Mouse (Mus musculus) forebrain, embryonic 15.5 days (tissue): ENCODE data around the gene Mitf. TPM values are rescaled to one million over a fixed set of nuclear protein-coding genes. Genes with fewer than 3 reads are reported as not detected.

Experiments
- ATAC-seq: fragments of 200-750 bp; cut with Nextera tagmentation; replicated peaks from 2 replicates; pipeline ENCODE4 v1.8.0; 2017; ENCODE audit warnings: mild to moderate bottlenecking, moderate TSS enrichment, moderate library complexity
- H3K27ac ChIP-seq: fragments of 300-500 bp; sonication (generic); replicated peaks from 2 replicates; pipeline ENCODE4 v1.5.1; 2015; ENCODE audit warnings: mild to moderate bottlenecking, inconsistent platforms
- H3K27me3 ChIP-seq: fragments of 300-500 bp; sonication (generic); 2 replicates; pipeline ENCODE4 v1.6.1; 2015; ENCODE audit warnings: inconsistent platforms
- H3K36me3 ChIP-seq: fragments of 300-500 bp; sonication (generic); 2 replicates; pipeline ENCODE4 v1.6.1; 2015; ENCODE audit warnings: mild to moderate bottlenecking, inconsistent platforms
- H3K4me1 ChIP-seq: fragments of 300-500 bp; sonication (generic); 2 replicates; pipeline ENCODE4 v1.6.1; 2015; ENCODE audit warnings: inconsistent platforms
- H3K4me2 ChIP-seq: fragments of 300-500 bp; sonication (generic); replicated peaks from 2 replicates; pipeline ENCODE4 v1.6.1; 2015; ENCODE audit warnings: mild to moderate bottlenecking, inconsistent platforms
- H3K4me3 ChIP-seq: fragments of 300-500 bp; sonication (generic); 2 replicates; pipeline ENCODE4 v1.5.1; 2015; ENCODE audit warnings: mild to moderate bottlenecking, inconsistent platforms
- H3K9ac ChIP-seq: fragments of 300-500 bp; sonication (generic); replicated peaks from 2 replicates; pipeline ENCODE4 v1.6.1; 2015; ENCODE audit warnings: mild to moderate bottlenecking, inconsistent platforms
- H3K9me3 ChIP-seq: fragments of 300-500 bp; sonication (generic); 2 replicates; pipeline ENCODE4 v1.6.1; 2016; ENCODE audit warnings: inconsistent platforms
- WGBS: fragments of 180-500 bp; shearing (Covaris S2); methylation state at CpG from one replicate; pipeline ENCODE4 v1.1.7; 2015; ENCODE audit warnings: mixed read lengths; 5-methylcytosine and 5-hydroxymethylcytosine counted together
- polyA plus RNA-seq: library from polyadenylated mRNA; unstranded; fragments of >200 nt; fragmentation: Nextera tagmentation; extraction: Ambion mirVana; gene quantifications from 2 replicates; pipeline ENCODE4 v1.2.1, GENCODE M21; 2015

The Mitf gene
- polyA plus RNA-seq, 1 experiment from 2014 or later: 1.9 TPM

DNA sequence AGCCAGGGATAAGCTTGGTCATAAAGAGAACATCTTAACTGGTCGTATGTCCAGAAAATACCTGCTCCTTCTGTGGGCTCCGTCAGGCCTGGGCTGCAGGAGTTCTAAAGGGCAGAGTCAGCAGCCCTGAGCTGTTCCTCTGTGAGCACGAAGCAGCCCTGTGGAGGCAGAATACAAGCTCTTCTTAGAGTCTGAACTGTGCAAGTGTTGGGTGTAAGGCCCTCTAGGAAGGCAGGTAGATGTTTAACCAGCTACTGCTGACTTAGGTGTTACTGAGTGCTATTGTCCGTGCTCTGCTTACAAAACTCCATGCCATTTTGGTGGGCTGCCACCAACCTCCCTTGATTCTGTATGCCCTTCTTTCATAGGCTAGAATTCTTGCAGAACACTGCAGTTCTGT is 151.4 kb downstream of the Mitf start:
- H3K4me3 ChIP-seq: no peak overlapping the region
- whole genome bisulfite sequencing: 81% methylated on average over 4 of the region's 4 CpGs
- no peaks in the 10 kb centered on the region for H3K36me3 ChIP-seq
- H3K9ac ChIP-seq: no peak overlapping the region
- no peak overlapping the region for H3K27ac ChIP-seq
- H3K27me3 ChIP-seq: no peaks in the 10 kb centered on the region
- no peak overlapping the region for H3K4me2 ChIP-seq
- no peaks in the 10 kb centered on the region for H3K4me1 ChIP-seq
- ATAC-seq: no peak
- no peaks in the 10 kb centered on the region for H3K9me3 ChIP-seq

DNA sequence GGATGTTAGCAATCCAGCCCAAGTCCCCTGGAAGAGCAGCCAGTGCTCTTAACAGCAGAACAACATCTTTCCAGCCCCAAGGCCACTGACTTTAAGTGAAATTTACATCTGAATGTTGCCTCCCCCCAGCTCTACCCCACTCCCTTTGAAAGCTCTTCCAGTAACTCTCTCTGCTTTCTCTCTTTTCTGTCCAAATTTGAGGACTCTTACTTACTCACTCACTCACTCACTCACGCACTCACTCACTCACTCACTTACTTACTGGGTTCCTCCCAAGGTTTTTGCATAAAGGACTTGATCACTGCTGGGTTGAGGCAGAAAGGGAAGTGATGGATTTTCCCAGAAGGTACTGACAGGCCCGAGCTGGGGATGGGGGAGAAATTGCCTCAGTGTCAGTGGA is 154.9 kb downstream of the Mitf start:
- Histone ChIP-seq H3K27me3 (no peaks in the 10 kb centered on the region), H3K27ac (no peak overlapping the region), H3K36me3 (no peaks in the 10 kb centered on the region), H3K4me1 (no peaks in the 10 kb centered on the region), H3K9me3 (no peaks in the 10 kb centered on the region), H3K4me3 (no peak overlapping the region), H3K9ac (no peak overlapping the region), H3K4me2 (no peak overlapping the region)
- WGBS: 24% methylated on average over 2 of the region's 2 CpGs
- ATAC-seq: no peak

DNA sequence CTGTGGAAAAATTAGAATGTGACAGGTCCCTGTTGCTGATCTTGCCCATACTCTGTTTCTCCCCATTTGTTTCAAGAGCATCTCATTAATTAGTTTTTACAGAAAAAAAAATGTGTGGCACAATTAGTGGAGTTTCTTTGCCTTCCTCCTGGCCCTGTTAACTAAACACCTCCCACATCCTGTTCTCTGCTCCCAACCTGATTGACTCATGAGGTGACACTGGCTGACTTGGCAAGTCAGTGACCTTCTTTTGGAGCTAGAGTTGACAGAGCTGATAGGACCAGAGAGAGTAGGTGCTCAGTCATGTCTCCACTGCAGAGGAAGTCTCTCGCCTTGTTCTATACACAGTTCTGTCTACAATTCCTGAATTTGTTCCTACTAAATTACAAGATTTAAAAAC is 155.5 kb downstream of the Mitf start:
- Histone ChIP-seq H3K4me3 (no peak overlapping the region), H3K9ac (no peak overlapping the region), H3K4me1 (no peaks in the 10 kb centered on the region), H3K9me3 (no peaks in the 10 kb centered on the region), H3K27me3 (no peaks in the 10 kb centered on the region), H3K27ac (no peak overlapping the region), H3K36me3 (no peaks in the 10 kb centered on the region), H3K4me2 (no peak overlapping the region)
- no peak for ATAC-seq
- WGBS: 93% methylated on average over 1 of the region's 1 CpGs

DNA sequence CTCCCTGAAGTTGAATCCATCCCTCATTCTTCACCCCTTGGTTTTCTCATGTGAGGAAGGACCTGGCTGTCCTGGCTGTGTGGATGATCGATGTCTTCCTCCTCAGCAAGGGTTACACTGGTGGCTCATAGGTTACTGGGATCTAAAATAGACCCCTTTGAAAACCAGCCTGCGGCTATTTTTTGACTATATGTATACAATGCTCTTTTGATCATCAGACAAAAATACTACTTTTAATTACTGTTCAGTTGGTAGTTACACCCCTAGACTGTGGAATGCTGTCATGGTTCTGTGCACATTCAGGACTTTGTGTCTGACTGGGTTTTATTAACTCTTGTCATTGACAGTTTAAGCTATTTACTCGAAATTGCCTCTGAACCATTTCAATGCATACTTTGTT is 157.9 kb downstream of the Mitf start:
- ATAC-seq: no peak
- Histone ChIP-seq H3K4me3 (no peak overlapping the region), H3K4me2 (no peak overlapping the region), H3K27me3 (no peaks in the 10 kb centered on the region), H3K36me3 (no peaks in the 10 kb centered on the region), H3K9ac (no peak overlapping the region), H3K4me1 (no peaks in the 10 kb centered on the region), H3K9me3 (no peaks in the 10 kb centered on the region), H3K27ac (no peak overlapping the region)
- WGBS: 77% methylated on average over 3 of the region's 3 CpGs

DNA sequence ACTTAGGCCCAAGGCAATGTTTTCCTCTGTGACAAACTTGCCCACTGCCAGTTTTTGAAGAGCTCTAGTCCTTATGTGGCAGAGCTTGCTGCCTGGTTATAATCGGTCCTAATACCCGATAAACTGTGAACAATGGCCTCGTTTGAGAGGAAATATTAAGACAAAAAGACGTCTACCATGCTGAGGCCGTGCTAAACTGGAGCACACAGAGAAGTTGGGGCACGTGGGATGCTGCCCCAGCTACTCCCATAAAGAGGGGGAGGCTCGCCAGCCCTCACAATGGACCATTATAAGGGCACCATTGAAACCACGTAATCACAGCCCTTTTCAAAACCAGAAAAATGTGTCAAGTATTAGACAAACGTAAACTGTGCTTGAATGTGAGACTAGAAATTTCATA is 174.8 kb downstream of the Mitf start:
- WGBS: 11% methylated on average over 9 of the region's 9 CpGs
- no peak overlapping the region for H3K9ac ChIP-seq
- no peaks in the 10 kb centered on the region for H3K36me3 ChIP-seq
- no peaks in the 10 kb centered on the region for H3K9me3 ChIP-seq
- no peak for ATAC-seq
- H3K4me1 ChIP-seq: no peaks in the 10 kb centered on the region
- H3K27me3 ChIP-seq: no peaks in the 10 kb centered on the region
- no peak overlapping the region for H3K4me2 ChIP-seq
- H3K4me3 ChIP-seq: no peak overlapping the region
- H3K27ac ChIP-seq: no peak overlapping the region

DNA sequence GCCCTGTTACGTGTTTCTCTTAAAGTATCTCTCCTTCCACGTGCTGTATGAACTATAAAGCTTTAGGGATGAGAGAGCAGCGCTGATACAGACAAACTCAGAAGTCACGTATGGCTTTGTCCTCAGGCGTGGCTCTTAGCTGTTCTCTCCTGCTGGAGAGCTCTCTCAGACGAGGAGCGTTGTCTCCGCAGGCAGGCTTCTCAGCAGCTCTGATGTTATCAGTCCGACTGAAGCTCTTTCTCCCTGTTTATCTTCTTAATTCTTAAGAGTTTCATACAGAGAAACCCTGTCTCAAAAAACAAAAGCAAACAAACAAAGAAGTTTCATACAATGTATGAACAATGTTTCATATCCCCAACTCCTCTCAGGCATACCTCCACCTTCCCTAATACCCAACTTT is 178.8 kb downstream of the Mitf start:
- ATAC-seq: no peak
- Histone ChIP-seq H3K27ac (no peak overlapping the region), H3K36me3 (no peaks in the 10 kb centered on the region), H3K4me3 (no peak overlapping the region), H3K9ac (no peak overlapping the region), H3K4me1 (no peaks in the 10 kb centered on the region), H3K27me3 (no peaks in the 10 kb centered on the region), H3K9me3 (no peaks in the 10 kb centered on the region), H3K4me2 (no peak overlapping the region)
- 73% methylated on average over 9 of the region's 9 CpGs for WGBS

DNA sequence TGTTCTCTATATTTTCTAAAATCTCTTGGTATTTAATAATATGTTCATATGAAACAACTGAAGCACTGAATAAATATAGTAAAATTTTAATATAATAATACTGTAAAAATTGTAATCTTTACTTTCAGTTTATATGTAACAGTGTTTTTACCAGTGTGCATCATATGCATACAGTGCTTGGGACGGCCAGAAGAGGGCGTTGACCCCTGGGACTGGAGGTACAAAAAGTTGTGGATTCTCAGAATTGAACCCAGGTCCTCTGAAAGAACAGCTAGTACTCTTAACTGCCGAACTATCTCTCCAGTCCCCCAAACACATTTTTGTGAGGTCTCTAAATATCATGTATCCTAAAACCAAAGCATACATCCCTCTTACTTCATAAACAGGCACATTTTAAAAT is 179.6 kb downstream of the Mitf start:
- ATAC-seq: no peak
- Histone ChIP-seq H3K4me2 (no peak overlapping the region), H3K36me3 (no peaks in the 10 kb centered on the region), H3K27me3 (no peaks in the 10 kb centered on the region), H3K9ac (no peak overlapping the region), H3K4me1 (no peaks in the 10 kb centered on the region), H3K4me3 (no peak overlapping the region), H3K27ac (no peak overlapping the region), H3K9me3 (no peaks in the 10 kb centered on the region)
- 83% methylated on average over 3 of the region's 3 CpGs for WGBS

DNA sequence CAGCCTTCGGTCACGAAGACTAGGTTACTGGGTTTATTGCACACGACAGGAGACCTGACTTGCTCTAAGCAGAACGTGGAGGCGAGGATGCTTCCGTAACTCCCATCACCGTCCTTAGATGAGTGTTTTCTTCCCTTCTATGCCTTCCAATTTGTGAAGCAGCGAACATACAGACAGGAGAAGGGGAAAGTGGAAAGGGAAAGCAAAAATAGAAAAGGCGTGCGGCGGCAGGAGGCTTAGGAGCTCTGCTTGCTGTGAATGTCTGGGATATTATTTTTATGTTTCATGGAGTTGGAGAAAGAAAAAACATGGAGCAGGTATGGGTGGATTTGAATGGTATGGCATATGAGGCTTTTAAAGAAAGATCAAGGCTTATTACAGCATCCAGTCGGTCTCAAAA is 186.7 kb downstream of the Mitf start:
- H3K9me3 ChIP-seq: no peaks in the 10 kb centered on the region

DNA sequence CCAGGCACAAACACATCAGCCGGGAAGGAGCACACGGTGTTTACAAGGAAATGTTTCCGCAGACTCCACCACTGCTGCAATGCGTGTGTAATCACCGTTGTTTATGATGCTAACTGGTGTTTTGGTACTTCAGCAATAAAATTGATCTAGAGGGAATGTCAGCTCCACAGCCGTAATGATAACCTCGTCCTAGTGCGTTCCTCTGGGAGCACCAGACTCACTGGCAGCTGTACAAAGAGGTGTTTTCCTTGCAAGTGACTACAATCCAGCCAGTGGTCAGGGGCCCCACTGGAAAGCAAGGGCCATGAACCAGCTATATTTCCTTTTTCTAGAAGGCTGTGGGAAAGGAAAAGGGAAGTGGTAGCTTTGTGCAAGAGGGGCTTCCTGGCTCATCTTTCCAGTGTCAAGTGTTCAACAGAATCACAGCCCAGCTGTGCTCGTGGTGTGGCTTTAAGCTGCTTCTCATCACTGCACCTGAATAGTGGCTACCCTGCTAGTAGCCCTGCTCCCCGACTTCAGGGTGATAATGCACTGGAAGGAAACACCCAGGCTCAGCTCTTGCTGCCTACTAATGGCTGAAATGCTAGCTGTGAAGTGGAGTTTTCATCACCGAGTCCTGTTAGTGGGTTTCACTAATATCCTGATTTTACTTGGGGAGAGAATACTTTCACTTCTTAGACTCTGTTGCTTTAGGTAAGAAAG is 188.9 kb downstream of the Mitf start:
- Histone ChIP-seq H3K4me2 (no peak overlapping the region), H3K4me3 (no peak overlapping the region), H3K36me3 (no peaks in the 10 kb centered on the region), H3K9me3 (no peaks in the 10 kb centered on the region), H3K4me1 (no peaks in the 10 kb centered on the region), H3K27ac (no peak overlapping the region), H3K9ac (no peak overlapping the region), H3K27me3 (no peaks in the 10 kb centered on the region)
- ATAC-seq: no peak
- WGBS: 74% methylated on average over 11 of the region's 11 CpGs

More for the DNA sequence above, 186.7 kb downstream of the Mitf start:
- whole genome bisulfite sequencing: 91% methylated on average over 12 of the region's 12 CpGs
- no peak overlapping the region for H3K9ac ChIP-seq
- H3K27me3 ChIP-seq: no peaks in the 10 kb centered on the region
- no peaks in the 10 kb centered on the region for H3K4me1 ChIP-seq
- no peak for ATAC-seq
- no peak overlapping the region for H3K4me2 ChIP-seq
- no peak overlapping the region for H3K27ac ChIP-seq
- H3K4me3 ChIP-seq: no peak overlapping the region
- no peaks in the 10 kb centered on the region for H3K36me3 ChIP-seq

DNA sequence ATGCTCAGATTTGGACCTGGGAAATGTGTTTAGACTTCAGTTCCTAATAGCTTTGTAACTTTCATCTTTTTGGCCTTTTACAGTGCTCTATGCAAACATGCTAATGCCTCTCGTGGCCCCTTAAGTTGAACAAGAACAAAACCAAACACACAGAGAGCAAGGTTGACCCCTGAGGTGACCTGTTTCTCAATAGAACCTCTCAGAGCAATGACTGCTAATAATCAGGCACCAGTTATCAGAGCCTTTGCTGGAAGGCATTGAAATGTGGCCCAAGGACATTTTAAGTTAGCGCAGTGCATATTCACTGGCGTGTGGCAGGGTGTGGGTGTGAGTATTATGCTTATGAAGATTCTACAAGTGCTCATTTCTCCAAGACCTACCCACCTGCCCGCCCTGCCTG is 194.7 kb downstream of the Mitf start:
- Histone ChIP-seq H3K4me3 (no peak overlapping the region), H3K27ac (no peak overlapping the region), H3K36me3 (no peaks in the 10 kb centered on the region), H3K9ac (no peak overlapping the region), H3K4me2 (no peak overlapping the region), H3K4me1 (no peaks in the 10 kb centered on the region), H3K27me3 (no peaks in the 10 kb centered on the region), H3K9me3 (no peaks in the 10 kb centered on the region)
- 46% methylated on average over 4 of the region's 4 CpGs for WGBS
- no peak for ATAC-seq

DNA sequence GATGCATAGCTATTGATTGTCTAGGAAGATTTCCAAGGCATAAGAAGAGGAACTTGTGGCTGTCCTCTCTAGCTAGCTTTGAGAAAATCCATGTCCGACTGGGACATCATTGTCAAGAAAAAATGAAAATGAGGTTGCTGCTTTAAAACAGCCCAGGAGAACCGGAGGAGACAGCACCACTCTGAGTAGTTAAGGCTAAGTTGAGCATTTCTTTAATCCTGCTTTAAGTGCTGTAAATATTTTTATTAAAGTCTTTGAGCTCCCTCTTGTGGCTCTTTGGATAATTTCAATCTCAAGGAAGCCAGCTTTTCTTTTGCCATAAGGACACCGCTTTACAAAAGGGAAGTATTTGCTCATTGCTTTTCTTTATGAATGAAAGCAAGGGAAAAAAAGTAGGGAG is 196.3 kb downstream of the Mitf start:
- no peak overlapping the region for H3K4me2 ChIP-seq
- 0 out of 2 replicates have a peak, but pooled peaks have one; percentile 55 for ATAC-seq
- no peaks in the 10 kb centered on the region for H3K36me3 ChIP-seq
- no peak overlapping the region for H3K9ac ChIP-seq
- H3K4me3 ChIP-seq: no peak overlapping the region
- no peaks in the 10 kb centered on the region for H3K9me3 ChIP-seq
- 16% methylated on average over 3 of the region's 3 CpGs for WGBS
- no peak overlapping the region for H3K27ac ChIP-seq
- no peaks in the 10 kb centered on the region for H3K27me3 ChIP-seq
- H3K4me1 ChIP-seq: no peaks in the 10 kb centered on the region

DNA sequence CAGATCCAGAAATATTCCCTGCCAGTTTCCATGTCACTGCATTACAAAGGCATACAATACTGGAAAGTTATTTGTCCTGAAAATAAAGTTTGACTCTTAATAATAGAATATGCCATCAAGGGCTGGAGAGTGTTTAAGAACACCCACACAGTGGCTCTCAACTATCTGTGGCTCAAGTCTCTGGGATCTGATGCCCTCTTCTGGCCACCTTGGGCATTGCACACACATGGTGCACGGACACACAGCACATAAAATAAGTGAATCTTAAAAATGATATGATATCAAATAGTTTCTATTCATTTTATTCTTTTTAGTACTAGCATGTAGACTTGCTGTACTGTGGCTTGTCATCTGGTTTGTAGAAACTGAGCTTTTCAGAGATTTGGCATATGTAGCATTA is 198.7 kb downstream of the Mitf start:
- Histone ChIP-seq H3K27me3 (no peaks in the 10 kb centered on the region), H3K4me1 (no peaks in the 10 kb centered on the region), H3K9ac (no peak overlapping the region), H3K9me3 (no peaks in the 10 kb centered on the region), H3K4me2 (no peak overlapping the region), H3K4me3 (no peak overlapping the region), H3K36me3 (no peaks in the 10 kb centered on the region), H3K27ac (no peak overlapping the region)
- no peak for ATAC-seq
- WGBS: 82% methylated on average over 1 of the region's 1 CpGs

DNA sequence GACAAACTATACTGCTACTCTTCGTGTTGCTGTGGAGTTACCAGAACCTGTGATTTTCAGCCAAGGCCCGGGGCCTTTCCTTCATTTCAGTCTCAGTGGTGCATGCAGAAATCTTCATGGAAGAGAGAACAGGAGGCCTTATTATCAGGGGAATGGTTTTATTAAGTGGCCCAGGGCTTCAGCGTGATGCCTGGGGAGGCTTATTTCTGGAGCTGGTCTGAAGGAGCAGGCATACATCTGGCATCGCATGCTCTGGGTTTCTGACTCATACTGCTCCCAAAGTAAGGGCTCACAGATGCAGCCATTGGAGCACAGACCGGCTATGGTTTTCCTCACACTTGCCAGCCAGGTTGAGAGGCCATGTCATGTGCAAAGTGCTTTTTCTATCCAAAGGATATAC is 208.2 kb downstream of the Mitf start:
- Histone ChIP-seq H3K4me1 (no peaks in the 10 kb centered on the region), H3K9ac (no peak overlapping the region), H3K27me3 (no peaks in the 10 kb centered on the region), H3K4me3 (no peak overlapping the region), H3K27ac (no peak overlapping the region), H3K36me3 (no peaks in the 10 kb centered on the region), H3K4me2 (no peak overlapping the region), H3K9me3 (no peaks in the 10 kb centered on the region)
- WGBS: 67% methylated on average over 5 of the region's 5 CpGs
- no peak for ATAC-seq
